ENCODE assay signal across 19 mouse cellular contexts in the genomic region with DNA sequence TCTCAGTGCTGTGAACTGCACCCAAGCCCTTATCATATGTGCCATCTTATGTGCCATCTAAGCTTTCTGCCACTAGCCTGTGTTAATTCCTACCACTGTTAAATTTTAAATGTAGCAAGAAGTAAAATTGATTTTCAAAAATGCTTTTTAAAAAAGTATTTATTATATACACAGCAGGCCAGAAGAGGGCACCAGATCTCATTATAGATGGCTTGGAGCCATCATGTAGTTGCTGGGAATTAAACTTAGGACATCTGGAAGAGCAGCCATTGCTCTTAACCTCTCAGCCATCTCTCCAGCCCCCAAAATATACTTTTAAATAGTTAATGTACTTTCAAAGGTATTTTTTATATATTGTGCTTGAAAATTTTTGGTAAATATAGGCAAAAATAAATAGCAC. TPM values are rescaled to one million over a fixed set of nuclear protein-coding genes. Genes with fewer than 3 reads are reported as not detected.
A peak's percentile ranks its signal among the peaks of the same experiment; 100 is the strongest.
DNase-seq lines count a peak whose midpoint lies in the region; ATAC-seq and TF ChIP-seq lines count a peak whose summit lies in the region.
"Had no signal": no experiment of that assay in that cellular context is flagged by ENCODE, and none has a peak within 500 bp of the region (broad histone marks: within the 10 kb centered on the region; RNA-seq: fewer than 3 reads in every experiment).

No protein-coding gene starts in this region.

- no peak overlapping the region for H3K4me3 ChIP-seq in forebrain, embryonic 10.5 days
- H3K4me3 ChIP-seq in forebrain, embryonic 12.5 days (replicated peaks), result no peak overlapping the region
- H3K4me3 ChIP-seq: embryonic facial prominence, embryonic 12.5 days; forebrain, embryonic 13.5 days; neural tube, embryonic 12.5 days had no signal

- CTCF ChIA-PET in Patski (lab: Charles Lee), result no interaction called here

- DNase-seq in forebrain, embryonic 10.5 days (ENCODE audit: extremely low spot score, low spot score), result peak; percentile 6
- DNase-seq in kidney, postnatal 4 days, result peak; percentile 4 to 10
- no peak for DNase-seq in kidney, postnatal 14 days
- DNase-seq in 416B (ENCODE audit: low read depth) (peak; percentile 51), Patski (ENCODE audit: low read depth, low spot score) (no peak), MN1 (ENCODE audit: low spot score) (no peak)
- no peak for DNase-seq in adrenal gland, postnatal 25 days
- DNase-seq: cerebellum, adult 9-10 months; heart, postnatal 36 days; kidney, adult 18-20 months; layer of hippocampus, adult 9-11 months; left cerebral cortex, postnatal 4 days; lung, adult 2 months; spleen, adult 18-20 months had no signal

- no peaks in the 10 kb centered on the region for H3K9me3 ChIP-seq in forebrain, embryonic 10.5 days
- H3K9me3 ChIP-seq in forebrain, embryonic 12.5 days, result no peaks in the 10 kb centered on the region
- H3K9me3 ChIP-seq: embryonic facial prominence, embryonic 12.5 days; forebrain, embryonic 13.5 days; neural tube, embryonic 12.5 days had no signal

- H3K36me3 ChIP-seq in forebrain, embryonic 10.5 days (replicated peaks), result no peaks in the 10 kb centered on the region
- H3K36me3 ChIP-seq in forebrain, embryonic 12.5 days (replicated peaks), result no peaks in the 10 kb centered on the region
- H3K36me3 ChIP-seq: embryonic facial prominence, embryonic 12.5 days; neural tube, embryonic 12.5 days had no signal

- no peaks in the 10 kb centered on the region for H3K27me3 ChIP-seq in forebrain, embryonic 10.5 days (ENCODE audit: poor library complexity, severe bottlenecking)
- H3K27me3 ChIP-seq in forebrain, embryonic 12.5 days, result no peaks in the 10 kb centered on the region
- H3K27me3 ChIP-seq in Patski, result no peaks in the 10 kb centered on the region
- H3K27me3 ChIP-seq: embryonic facial prominence, embryonic 12.5 days; forebrain, embryonic 13.5 days; neural tube, embryonic 12.5 days had no signal

- H3K9ac ChIP-seq in forebrain, embryonic 12.5 days, result no peak overlapping the region
- H3K9ac ChIP-seq: embryonic facial prominence, embryonic 12.5 days; forebrain, embryonic 13.5 days; neural tube, embryonic 12.5 days had no signal

- POLR2A ChIA-PET in Patski (lab: Charles Lee), result no interaction called here

- ATAC-seq in forebrain, embryonic 12.5 days (ENCODE audit: low FRiP score), result no peak
- ATAC-seq in Patski, result no peak
- ATAC-seq: forebrain, embryonic 13.5 days had no signal

- no peaks in the 10 kb centered on the region for H3K4me1 ChIP-seq in forebrain, embryonic 10.5 days
- no peaks in the 10 kb centered on the region for H3K4me1 ChIP-seq in forebrain, embryonic 12.5 days
- H3K4me1 ChIP-seq: embryonic facial prominence, embryonic 12.5 days; forebrain, embryonic 13.5 days; neural tube, embryonic 12.5 days had no signal

- H3K4me2 ChIP-seq in forebrain, embryonic 12.5 days, result no peak overlapping the region
- H3K4me2 ChIP-seq: embryonic facial prominence, embryonic 12.5 days; forebrain, embryonic 13.5 days; neural tube, embryonic 12.5 days had no signal

- peak; percentile 55 for TF ChIP-seq CTCF in Patski (IDR thresholded peaks at IDR 0.05)

- in situ Hi-C loops in Patski (cut with MboI; ENCODE audit: low pct_unique_long_range_greater_than_20kb), result loop anchor here (5.0 to 25.0 kb wide), 2 partner anchors 165 to 390 kb away; no protein-coding TSS in a partner anchor

- no peak overlapping the region for H3K27ac ChIP-seq in forebrain, embryonic 10.5 days
- no peak overlapping the region for H3K27ac ChIP-seq in forebrain, embryonic 12.5 days
- H3K27ac ChIP-seq: embryonic facial prominence, embryonic 12.5 days; forebrain, embryonic 13.5 days; neural tube, embryonic 12.5 days had no signal

RNA-seq across cellular contexts. Expression of a gene that starts 10.1 kb away (rescaled TPM):
- polyA plus RNA-seq in forebrain, embryonic 10.5 days (2016; fragmentation: Nextera tagmentation; extraction: Ambion mirVana), result 8.4 and 10.0 TPM in 2 replicates
- polyA plus RNA-seq in forebrain, embryonic 12.5 days (2016; fragmentation: Nextera tagmentation; extraction: Ambion mirVana), result 7.7 and 9.1 TPM in 2 replicates
- 0.09 TPM for polyA plus RNA-seq in Patski (2021)
- 43.2 and 47.5 TPM in 2 replicates for total RNA-seq in adrenal gland, postnatal 25 days (2021)

RNA-seq across cellular contexts. Expression of a gene that starts 20.6 kb away (rescaled TPM):
- polyA plus RNA-seq in forebrain, embryonic 10.5 days (2016; fragmentation: Nextera tagmentation; extraction: Ambion mirVana), result not detected in 2 replicates
- not detected in 2 replicates for polyA plus RNA-seq in forebrain, embryonic 12.5 days (2016; fragmentation: Nextera tagmentation; extraction: Ambion mirVana)
- 0.06 TPM for polyA plus RNA-seq in Patski (2021)
- 3.0 and 4.6 TPM in 2 replicates for total RNA-seq in adrenal gland, postnatal 25 days (2021)
- polyA plus RNA-seq: embryonic facial prominence, embryonic 12.5 days; forebrain, embryonic 13.5 days; neural tube, embryonic 12.5 days had no signal

RNA-seq across cellular contexts. Expression of a gene that starts 33.5 kb away (rescaled TPM):
- not detected in 2 replicates for polyA plus RNA-seq in forebrain, embryonic 10.5 days (2016; fragmentation: Nextera tagmentation; extraction: Ambion mirVana)
- not detected in 2 replicates for polyA plus RNA-seq in forebrain, embryonic 12.5 days (2016; fragmentation: Nextera tagmentation; extraction: Ambion mirVana)
- 0.12 TPM for polyA plus RNA-seq in Patski (2021)
- not detected in 2 replicates for total RNA-seq in adrenal gland, postnatal 25 days (2021)
- total RNA-seq: granulocyte monocyte progenitor cell, adult 5-6 weeks; heart, postnatal 36 days; left cerebral cortex, postnatal 4 days had no signal
- polyA plus RNA-seq: embryonic facial prominence, embryonic 12.5 days; forebrain, embryonic 13.5 days; neural tube, embryonic 12.5 days had no signal

RNA-seq across cellular contexts. Expression of a gene that starts 47.7 kb away (rescaled TPM):
- 122 and 123 TPM in 2 replicates for polyA plus RNA-seq in forebrain, embryonic 10.5 days (2016; fragmentation: Nextera tagmentation; extraction: Ambion mirVana)
- 140 and 144 TPM in 2 replicates for polyA plus RNA-seq in forebrain, embryonic 12.5 days (2016; fragmentation: Nextera tagmentation; extraction: Ambion mirVana)
- 44.0 TPM for polyA plus RNA-seq in Patski (2021)
- 42.6 and 51.7 TPM in 2 replicates for total RNA-seq in adrenal gland, postnatal 25 days (2021)

Comparison
In these comparisons a context has a peak if more than half of its experiments do, and no peak if none do; other contexts are left out.
1. DNase-seq: peak in forebrain, embryonic 10.5 days (single experiment), kidney, postnatal 4 days (2 of 2) and 416B (single experiment); none in kidney, postnatal 14 days (single experiment), Patski (single experiment), MN1 (single experiment) and adrenal gland, postnatal 25 days (single experiment).